Mouse (Mus musculus): ENCODE results near the gene 1700003E16Rik.

The 1700003E16Rik gene

DNA sequence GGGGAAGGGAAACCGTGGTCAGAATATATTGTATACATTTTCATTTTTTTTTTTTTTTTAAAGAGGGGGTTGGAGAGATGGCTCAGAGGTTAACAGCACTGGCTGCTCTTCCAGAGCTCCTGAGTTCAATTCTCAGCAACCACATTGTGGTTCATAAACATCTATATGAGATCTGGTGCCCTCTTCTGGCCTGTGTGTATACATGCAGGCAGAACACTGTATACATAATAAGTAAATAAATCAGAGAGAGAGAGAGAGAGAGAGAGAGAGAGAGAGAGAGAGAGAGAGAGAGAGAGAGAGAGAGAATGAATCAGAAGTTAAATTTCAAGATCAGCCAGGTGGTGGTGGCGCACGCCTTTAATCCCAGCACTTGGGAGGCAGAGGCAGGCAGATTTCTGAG, 3.3 kb downstream of the 1700003E16Rik start:
- peak; percentile 31 for DNase-seq (ENCODE audit: low read depth, low spot score)

DNA sequence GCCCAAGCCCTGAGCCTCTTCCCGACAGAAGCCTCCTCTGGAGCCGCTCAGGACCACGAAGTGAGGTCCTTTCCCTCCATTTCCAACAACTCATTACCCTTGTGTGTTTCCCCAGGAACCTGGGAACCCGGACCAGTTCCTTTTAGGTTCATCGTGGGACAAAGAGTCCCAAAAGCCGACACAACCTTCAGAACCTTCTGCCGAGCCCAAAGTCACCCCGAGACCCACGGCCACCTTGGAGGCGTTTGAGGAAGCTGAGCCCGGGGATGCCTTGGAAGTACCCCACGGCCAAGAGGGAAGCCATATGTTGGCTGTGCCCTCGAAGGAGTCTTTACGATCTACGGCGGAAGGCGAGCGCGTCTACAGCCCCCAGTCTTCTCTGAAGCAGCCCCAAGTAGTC, 5.2 kb downstream of the 1700003E16Rik start:
- DNase-seq (ENCODE audit: low read depth, low spot score), result no peak

DNA sequence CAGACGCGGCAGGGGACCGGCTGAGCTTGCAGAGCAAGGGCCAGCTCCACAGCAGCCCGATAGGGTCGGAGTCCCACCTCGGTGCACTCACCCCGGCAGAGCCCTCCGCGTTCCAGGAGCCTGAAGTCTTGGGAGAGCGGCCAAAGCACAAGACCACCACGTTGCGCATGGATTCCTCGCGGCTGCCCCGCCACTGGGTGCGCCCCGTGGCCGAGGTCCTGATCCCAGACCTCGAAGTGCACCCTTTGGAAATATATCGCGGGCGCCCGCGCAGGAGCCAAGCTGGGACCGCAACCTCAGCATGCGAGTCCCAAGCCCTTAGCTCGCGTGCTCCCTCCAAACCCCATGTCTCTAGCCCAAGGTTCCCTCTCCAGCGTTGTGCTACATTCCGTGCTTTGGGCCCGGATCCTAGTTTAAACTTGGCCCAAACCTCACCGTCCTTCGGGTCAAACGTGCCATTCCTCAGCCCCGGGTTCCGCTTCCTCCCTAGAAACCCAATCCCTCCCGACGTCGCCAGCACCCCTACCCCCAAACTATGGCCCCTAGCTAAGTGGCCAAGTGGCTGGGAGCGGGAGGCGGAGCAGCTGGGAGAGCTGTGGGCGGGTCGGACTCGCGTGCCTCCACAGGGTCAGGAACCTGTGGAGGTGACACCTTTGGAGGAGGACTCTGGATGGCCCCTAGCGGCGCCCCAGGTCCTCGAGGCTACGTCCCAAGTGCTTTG, 5.9 kb downstream of the 1700003E16Rik start:
- DNase-seq (ENCODE audit: low read depth, low spot score), result no peak

DNA sequence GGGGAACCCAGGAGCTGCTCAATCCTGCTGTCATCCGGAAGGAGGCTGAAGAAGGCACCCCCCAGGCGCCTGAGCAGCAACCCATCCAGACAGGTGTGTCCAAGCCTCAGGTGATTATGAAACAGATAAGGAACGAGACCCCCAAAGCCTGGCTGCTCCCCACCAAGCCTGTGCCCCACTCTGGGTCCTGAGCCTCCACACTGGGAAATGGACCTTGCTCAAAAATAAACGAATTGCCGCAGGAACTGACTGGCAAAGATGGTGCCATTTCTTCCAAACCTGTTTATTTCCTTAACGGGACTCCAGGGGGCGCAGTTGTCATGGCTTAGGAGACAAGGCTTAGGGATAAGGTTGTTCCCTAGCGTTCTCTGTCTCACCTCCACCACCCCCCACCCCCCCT, 6.5 kb downstream of the 1700003E16Rik start:
- DNase-seq (ENCODE audit: low read depth, low spot score), result peak; percentile 55

DNA sequence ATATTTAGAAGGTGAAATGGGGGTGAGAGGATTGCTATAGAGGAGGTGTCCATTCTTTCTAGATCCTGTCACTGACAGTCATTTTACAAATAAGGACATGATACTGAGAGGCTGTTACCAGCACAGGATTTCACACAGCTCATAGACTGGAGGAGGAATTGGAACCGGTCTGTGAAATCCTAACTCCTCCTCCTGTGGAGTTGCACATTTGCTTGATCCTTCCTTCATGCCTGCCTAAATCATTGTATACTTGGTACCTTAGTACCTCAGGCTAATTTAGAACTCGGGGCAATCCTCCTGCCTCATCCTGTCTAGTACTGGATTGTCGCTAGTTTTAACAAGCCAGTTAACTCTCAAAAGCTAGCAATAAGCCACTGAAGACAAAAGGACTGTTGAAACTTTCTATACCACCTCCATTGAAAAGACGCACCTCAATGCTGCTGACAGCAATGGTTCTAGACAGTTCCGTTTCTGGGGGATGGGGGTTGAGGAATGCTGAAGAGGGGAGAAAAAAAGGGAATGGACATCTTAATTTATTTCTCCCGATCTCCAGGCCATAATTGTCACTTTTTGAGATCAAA, 8.9 kb downstream of the 1700003E16Rik start:
- DNase-seq (ENCODE audit: low read depth, low spot score), result no peak

DNA sequence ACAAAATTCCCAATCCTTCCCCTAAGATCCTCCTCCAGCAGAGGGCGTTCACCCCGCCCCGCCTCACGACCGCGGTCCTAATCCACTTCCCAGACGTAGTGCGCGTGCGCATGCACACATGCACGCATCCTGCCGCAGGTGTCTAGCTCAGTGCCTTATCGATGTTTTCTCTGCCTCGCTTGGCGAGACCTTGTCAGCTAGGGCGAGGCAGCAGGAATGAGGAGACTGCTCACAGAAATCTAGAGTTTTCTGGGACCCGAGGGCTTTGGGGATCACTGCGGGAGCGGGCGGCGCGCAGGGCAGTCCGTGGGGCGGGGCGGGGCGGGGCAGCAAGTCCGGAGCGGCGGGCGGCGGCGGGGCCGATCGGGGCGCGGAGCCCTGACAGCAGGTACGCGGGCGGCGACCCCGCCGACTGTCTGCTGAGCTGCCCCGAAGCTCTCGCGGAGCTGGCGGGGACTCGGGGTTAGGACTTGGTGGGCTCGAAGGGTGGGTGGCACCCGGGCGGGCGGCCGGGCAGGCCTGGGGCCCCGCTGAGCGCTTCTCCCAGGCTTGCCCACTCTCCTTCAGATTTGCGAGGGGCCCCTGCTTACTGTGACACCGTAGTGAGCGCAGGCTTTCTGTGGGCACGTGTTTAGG, 9.5 kb downstream of the 1700003E16Rik start, which contains the start of gene Dctn1:
Gene Dctn1 (plus strand): TSS at position 314 of the 636 bp plus-strand sequence.
- peak; percentile 92 for DNase-seq (ENCODE audit: low read depth, low spot score)

DNA sequence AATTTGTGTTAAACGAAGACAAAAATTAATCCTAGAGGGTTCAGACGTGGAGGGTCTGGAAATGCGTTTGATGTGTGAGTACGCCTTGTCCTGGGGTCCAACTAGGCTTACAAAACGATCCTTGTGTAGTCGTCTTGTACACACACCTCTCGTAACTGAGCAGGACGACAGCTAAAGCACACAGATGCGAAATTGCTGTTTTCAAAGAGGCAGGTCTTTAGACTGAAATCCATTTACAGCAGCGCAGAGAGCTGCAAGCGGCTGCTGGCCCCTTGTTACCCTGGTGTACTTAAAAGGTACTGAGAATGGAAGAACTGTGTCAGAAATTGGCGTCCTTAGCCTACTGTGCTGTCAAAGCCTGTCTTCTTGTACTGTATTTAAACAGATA, 10.0 kb downstream of the 1700003E16Rik start:
- peak; percentile 25 for DNase-seq (ENCODE audit: low read depth, low spot score)

DNA sequence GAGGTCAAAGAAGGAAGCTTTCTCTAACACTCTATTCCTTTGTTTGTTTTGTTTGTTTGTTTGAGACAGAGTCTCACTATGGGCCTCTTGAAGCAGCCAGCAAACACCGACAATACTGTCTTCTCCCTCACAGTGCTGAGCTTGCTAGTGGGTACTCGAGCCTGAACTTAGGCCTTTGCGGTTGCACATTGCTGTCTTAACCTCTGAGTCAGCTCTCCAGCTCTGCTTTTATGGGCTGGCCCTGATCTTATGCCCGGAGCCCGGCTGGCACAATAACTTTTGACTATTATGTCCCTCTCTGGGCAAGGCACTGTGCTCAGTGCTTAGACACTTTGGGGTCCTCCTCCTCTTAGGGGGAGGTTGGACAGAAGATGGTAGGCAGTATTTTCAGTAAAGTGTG, 13.7 kb downstream of the 1700003E16Rik start:
- DNase-seq (ENCODE audit: low read depth, low spot score), result no peak

DNA sequence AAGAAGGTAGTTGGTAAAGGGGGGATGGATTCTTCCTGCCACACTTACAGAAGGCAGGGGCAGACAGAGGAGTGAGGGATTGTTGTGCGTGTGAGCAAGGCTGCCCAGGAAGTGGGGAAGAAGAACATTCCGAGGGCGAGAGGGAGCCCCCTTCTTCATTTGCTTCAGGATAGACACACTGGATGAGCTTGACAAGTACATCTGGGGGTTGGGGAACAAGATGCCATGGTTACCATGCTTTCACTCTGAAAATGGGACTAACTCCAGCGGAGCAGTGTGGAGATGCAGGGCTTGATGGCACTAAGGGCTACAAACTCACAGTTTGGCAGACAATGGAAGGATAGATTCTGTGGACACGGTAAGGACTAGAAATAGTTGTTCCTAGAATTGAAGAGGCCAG, 14.9 kb downstream of the 1700003E16Rik start:
- no peak for DNase-seq (ENCODE audit: low read depth, low spot score)

DNA sequence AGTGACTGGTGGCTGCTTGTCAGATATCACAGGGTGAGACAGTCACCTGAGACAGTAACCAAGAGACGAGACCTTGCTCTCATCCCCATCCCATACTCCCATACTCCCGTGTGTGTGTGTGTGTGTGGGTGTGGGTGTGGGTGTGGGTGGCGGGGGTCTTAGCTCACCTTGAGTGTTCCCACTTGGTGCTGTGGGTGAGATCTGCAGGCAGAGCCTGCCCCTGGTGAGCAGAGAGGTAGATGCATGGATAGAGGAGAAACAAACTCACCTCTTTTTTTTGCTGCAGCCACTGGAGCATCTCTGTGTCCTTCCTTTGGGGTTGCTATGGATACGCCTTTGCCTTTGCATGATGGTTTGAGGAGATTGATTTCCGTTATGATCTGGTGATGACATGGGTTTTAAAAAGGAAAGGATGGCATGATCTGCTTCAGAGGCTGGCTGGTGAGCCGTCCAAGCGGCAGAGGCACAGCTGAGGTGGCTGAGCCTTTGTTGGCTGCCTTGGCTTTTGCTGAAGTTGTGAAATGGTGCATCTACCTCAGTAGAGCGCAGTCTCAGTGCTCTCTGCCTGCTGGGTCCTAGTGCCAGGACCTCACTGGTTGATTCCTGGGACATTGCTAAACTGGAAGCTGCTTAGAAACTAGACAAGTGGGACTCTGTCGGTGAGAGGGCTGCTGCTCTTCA, 16.2 kb downstream of the 1700003E16Rik start:
- no peak for DNase-seq (ENCODE audit: low read depth, low spot score)

DNA sequence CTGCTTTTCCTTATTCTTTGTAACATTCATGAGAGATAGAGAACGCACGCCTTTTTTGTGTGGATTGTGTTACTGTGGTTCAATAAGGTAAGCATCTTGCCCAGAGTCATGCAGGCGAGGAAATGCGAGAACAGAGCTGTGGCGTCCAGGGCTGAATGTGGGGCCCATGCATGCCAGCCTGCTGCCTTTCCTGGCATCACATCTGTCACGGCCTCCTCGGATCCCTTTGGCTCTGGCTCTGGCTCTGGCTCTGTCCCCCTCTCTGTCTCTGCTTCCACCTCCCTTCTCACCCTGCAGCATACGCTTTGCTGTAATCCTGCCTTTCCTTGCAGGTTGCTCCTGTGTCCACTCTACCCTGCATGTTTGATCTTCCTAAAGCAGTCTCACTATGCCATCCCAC, 19.8 kb downstream of the 1700003E16Rik start:
- DNase-seq (ENCODE audit: low read depth, low spot score), result no peak

DNA sequence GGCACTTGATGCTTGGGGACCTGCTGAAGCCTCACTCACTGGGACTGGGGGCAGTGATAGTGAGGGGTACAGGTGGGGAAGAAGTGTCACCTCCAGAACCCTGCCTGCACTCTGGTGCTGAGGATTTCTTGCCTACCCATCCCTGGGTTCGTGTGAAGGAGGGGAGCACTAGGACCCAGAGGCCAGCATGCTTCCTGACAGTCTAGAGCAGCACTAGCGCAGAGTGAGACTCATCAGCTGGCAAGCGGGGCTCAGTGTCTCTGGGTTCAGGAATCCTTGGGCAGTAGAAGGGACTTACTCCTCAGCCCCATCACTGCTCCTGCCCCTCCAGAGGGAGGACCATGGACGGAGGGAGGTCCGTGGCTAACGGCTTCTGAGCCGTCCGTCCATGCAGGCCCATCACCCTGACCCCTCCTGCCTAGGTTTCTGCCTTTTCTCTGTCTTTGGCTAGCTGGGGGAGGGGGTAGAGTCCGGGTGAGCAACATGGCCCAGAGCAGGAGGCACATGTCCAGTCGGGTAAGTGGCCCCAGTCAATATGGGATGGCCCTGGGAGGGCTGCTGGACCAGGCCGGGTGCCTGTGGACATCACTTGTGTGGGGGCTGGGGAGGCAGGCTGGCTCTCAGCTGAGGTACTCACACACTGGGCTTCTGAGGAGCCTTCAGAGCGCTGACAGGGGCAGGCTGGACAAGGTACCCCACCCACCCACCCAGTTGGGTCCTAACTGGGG, 23.4 kb downstream of the 1700003E16Rik start:
- DNase-seq (ENCODE audit: low read depth, low spot score), result no peak

DNA sequence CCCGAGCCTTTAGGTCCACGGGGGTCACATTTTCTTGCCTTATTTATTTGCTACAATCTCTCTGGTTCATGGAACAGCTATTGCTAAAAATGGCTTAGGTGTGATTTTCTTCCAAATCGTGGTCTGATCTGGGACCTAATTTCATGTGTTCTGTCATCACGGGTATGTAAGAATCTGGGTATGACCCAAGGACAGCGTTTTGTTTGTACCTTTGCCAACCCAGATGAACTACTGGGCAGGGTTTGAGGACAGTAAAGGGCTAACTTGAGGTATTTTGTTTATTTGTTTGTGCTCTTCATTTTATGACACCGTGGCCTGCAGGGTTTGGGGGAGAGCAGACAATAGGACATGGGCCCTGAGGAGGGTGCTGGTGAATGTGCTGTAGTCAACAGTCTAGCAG, 24.4 kb downstream of the 1700003E16Rik start:
- no peak for DNase-seq (ENCODE audit: low read depth, low spot score)

DNA sequence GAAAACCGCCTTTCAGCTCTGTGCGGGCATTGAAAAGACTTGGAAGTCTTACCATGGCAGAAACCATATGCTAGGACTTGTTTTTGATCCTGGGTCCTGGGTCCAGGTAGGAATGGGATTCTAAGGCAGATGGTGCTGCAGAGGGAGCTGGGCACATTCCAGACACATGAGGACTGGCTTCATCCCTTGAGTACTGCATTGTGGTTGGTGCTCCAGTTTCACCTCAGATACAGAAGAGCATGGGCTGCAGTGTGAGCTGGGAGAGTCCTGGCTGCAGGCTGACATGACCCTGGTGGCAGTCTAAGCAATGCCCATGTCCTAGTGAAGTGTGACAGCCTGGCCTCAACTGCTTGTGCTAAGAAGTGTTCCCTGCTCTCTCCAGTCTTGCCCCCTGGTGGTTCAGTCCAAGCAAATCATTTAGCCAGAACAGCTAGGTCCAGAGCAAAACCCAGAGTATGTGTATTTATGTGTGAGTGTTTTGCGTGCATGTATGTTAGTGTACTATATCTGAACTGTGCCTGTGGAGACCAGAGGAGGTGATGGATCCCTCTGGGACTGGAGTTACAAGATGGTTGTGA, 28.7 kb downstream of the 1700003E16Rik start:
- DNase-seq (ENCODE audit: low read depth, low spot score), result no peak

DNA sequence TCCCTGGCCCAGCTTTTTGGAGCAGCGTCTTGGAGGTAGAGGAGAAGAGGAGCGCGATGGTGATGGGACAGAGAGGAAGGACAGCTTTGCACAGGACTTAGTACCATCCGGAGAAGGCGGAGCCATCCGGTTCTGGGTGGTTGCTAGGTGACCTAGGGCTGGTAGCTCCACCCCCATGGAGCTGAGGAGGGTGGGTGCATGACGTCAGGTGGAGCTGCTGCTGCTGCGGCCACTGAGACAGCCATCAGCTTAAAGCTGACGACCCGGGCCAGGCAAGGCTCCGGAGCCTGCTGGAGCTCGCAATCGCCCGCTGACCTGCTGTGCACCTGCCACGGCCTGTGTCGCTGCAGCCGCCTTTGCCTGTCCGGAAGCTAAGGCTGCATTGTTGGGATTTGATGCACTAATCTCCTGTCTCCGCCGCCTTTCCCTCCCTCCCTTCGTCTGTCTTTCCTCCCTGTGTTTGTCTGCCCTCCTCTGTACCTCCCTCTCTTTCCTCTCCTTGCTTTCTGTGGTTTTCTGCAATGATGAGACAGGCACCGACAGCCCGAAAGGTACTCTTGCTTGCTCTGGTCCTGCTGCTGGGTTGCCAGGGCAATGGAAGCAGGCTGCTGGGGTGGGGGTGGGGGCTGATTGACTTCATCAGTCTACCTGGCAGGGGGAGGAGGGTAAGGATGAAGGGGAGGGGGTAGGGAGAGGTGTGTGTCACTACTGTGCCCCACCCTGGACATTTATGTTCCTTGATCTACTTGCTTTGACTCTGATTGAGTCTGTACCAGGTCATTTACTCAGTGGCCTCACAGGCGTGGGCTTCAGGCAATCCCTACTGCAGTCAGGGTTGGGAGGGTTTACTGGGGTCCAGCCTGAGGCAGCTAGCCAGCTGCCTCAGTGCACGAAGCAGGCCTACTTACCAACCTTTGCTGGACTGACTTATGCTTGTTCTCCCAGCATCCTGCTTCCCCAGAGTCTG, 30.0 kb downstream of the 1700003E16Rik start:
- DNase-seq (ENCODE audit: low read depth, low spot score), result no peak

DNA sequence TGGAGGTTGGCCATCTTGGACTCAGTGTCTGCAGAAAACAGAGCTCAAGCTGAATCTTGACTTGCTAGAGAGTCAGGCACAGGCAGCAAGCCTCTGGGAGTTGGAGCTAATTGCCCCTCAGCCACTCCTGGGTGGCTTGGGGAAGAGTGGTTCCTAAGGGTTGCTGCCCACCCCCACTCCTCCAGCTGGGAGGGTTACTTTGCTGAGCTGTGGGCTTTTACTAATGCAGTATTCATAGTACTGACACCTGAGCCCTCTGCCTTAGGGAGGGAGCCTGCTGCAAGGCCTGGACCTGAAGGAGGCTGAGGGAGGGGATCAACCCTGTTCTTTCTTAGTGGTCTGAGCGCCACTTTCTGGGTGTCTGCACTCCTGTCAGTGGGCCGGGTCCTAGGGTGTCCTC, 30.7 kb downstream of the 1700003E16Rik start:
- no peak for DNase-seq (ENCODE audit: low read depth, low spot score)

DNA sequence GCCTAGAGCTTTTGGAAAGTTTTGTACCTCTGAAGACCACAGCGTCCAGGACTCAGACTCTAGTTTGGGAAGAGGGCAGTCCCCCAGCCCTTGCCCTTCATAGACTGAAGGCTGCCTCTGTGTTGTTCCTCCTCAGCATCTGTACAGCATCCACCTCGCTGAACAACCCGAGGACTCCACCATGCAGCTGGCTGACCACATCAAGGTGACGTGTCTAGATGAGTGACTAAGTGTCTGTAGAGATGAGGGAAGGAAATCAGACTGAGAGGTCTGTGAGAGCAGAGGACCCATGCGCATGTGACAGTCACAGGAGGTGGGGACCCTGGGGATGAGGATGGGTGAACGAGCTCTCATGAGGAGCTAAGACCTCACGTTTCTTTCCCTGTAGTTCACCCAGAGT, 37.4 kb downstream of the 1700003E16Rik start:
- no peak for DNase-seq (ENCODE audit: low read depth, low spot score)

DNA sequence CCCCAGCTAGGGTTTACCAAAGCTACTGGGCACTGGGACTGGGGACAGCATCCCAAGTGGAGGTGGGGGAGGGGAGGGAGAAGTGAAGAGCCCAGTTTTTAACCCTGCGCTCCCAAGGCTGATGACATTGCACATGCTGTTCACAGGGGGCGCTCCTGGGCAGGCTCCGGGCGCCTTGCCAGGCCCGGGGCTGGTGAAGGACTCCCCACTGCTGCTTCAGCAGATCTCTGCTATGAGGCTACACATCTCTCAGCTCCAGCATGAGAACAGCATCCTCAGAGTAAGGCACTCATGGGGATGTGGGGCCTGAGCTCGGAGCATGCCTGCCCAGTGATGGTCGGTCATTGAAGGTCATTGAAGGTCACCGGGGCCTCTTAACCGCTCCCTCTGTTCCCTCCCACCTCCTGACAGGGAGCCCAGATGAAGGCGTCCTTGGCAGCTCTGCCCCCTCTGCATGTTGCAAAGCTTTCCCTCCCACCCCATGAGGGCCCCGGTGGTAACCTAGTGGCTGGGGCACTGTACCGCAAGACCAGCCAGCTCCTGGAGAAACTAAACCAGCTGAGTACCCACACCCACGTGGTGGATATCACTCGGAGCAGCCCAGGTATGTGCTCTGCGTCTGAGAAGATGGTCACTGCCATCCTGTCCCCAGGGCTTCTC, 41.3 kb downstream of the 1700003E16Rik start:
- no peak for DNase-seq (ENCODE audit: low read depth, low spot score)

DNA sequence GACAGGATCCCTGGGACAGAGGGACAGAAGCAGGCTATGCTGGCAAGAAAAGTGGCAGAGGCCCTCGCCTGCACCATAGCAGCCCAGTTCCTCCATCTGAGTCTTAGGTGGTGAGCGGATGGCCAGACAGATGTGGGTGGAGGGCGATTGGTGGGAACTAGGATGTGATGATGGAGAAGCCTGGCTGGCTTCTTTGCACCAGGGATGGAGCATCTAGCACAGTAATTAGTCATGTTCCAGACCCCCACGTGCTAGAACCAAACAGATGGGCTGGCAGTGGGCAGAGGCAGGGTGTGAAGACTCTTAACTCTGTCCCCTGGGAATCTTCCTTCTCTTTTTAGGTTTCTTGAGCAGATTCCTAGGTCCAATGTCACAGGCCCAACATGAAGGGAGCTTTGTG, 47.1 kb downstream of the 1700003E16Rik start:
- no peak for DNase-seq (ENCODE audit: low read depth, low spot score)

DNA sequence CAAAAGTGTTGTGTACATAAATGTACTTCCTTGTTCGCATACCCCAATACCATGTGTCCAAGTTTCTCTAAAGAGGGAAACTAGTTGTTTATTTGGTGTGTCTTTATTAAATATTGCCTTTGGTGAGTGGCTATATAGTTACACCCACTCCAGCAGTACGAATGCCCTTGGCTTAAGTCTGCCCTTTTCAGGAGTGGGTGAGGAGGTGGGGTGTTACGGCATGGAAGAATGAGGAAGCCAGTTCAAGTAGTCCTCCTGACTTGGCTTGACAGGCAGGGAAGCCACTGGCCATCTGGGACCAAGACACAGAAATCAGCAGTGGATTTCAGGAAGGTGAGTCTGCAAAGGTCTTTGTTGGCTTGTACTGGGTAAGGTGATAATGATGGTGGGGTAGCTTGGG, 49.6 kb downstream of the 1700003E16Rik start:
- DNase-seq (ENCODE audit: low read depth, low spot score), result no peak
